Mouse (Mus musculus) v-Abl transformed pro-B cells (cell line): ENCODE results near the gene Secisbp2l.

ENCODE experiments used
- in situ Hi-C, 2 experiments: fragments of 400-800 bp; cut with MboI; formaldehyde crosslinking; loops; one replicate each; pipeline ENCODE4 v1.15.1; 2025; ENCODE audit not compliant: unreplicated experiment in 2 of 2

Gene Secisbp2l

DNA sequence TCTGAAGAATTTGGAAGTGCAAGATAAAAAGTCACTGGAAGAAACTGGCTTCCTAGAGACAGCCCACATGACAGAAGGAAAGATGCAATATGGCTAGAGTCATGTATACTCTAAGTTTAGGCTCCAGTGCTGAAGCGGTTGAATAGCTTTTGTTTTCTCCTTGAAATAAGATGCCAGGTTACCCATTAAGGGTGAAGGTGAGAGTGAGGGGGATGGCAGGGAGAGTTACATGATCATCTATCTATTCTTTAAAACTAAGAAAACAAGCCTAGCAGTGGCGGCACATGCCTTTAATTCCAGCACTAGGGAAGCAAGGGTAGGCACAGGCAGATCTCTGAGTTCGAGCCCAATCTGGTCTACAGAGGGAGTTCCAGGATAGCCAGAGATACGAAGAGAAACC is 2.4 kb upstream of the Secisbp2l start:
- in situ Hi-C loops: no loop called here

DNA sequence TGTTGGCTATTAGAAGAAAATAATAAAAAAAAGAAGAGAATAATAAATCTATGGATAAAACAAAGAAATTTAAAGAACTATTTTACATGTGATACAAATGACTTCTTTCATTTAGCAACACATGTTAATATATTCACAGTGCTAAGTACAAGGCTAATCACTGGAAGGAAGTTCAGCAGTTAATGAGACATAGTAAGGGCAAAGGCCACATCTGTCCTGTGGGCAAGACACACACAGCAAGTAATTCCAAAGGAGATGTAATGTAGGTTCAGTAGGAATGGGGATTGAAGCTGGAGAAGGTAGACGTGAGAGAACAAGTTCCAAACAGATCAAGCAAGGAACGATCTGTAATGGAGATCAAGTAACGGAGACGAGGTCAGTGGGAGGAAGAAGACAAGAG is 1.7 kb upstream of the Secisbp2l start:
- in situ Hi-C loops: loop anchor here in 1 of 2 experiments (5.0 kb wide), 1 partner anchor 83 kb away; no protein-coding TSS in a partner anchor

DNA sequence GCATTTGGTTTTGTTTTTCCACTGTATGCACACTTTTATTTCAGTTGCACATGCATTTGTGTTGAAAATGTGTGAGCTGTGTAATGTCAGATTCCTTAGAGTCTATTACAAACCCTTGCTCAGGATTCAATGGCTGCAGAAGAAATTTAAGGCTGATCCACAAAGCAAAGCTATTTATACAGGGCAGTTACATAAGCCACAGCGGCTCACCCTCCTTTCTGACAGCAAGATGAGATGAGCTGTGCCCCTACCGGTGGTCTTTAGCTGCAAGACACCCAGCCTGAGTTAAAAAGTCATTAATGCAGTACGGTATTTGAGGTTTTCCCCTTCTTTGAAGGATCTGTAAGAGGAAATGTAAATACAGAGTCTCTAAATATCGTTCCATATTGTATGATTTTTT is 1.2 kb upstream of the Secisbp2l start:
- in situ Hi-C loops: loop anchor here in 1 of 2 experiments (5.0 kb wide), 1 partner anchor 83 kb away; no protein-coding TSS in a partner anchor

DNA sequence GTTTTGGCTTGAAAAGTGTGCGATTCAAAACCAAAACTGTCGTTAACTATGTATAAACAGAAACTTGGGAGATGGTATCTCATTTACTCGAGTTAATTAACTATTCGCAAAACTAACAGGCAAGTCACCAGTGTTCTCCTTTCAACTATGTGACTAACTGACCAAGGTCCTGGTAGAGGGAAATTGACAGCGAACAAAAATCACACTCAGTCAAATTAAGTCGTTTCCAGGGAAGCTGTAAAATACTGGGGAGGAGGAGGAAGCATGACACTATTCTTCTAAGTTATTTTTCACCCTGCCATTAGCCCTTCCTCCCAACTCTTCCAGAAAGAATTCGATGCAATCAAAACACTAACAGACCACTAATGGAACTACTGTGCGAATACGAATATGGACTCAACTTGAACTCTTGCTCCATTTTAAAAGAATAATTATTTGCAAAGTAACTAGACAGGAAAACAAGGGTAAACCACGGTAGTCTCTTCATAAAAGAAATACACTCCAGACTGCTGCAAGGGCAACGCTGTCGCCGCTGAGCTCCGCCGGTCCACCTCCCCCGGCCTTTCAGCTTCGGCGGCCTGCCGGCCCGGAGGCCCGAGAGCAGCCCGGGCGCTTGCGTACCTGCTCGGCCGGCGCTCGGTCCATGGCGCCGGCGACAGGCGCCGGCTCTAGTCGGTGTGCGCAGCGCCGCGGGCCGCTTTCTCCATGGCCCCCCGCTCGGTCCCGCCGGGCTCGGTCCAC is 522 bp downstream of the Secisbp2l start:
- in situ Hi-C loops: loop anchor here in 1 of 2 experiments (5.0 kb wide), 1 partner anchor 85 kb away; no protein-coding TSS in a partner anchor

DNA sequence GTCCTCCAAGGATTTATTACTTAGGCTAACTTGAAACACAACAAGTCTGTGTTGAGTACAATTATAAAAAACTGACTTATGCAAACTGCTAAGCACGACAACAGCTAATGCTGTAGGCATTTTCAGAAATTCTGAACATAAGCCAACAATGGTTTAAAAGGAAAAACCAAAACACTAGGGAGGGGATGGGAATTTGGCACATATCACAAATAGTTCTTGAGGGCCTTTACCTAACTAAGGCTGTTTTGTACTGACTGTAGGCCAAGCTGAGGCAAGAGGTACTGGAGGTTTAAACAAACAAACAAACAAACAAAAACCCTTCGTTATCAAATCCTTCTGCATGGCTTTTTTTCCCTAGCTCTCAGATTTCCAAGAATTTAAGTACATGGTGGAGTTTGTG is 1.7 kb downstream of the Secisbp2l start:
- in situ Hi-C loops: loop anchor here in 1 of 2 experiments (5.0 kb wide), 1 partner anchor 86 kb away; no protein-coding TSS in a partner anchor

DNA sequence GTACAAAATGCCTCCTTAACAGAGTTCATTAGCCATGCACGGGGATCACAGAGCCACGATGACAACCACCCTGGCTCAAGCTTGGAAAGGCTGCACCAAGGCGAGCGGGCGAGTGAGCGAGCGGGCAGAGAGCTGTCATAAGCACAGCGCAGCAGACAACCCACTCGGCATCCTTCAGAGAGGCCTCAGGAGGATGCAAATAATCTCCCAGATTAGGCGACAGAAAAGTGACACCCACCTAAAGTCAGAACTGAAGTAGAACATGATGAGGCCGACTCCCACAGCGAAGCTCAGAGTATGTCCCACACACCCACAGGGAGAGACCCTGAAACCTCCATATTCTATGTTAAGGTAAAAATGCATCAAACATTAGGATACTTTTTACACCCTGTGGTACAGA is 4.3 kb downstream of the Secisbp2l start:
- in situ Hi-C loops: no loop called here

DNA sequence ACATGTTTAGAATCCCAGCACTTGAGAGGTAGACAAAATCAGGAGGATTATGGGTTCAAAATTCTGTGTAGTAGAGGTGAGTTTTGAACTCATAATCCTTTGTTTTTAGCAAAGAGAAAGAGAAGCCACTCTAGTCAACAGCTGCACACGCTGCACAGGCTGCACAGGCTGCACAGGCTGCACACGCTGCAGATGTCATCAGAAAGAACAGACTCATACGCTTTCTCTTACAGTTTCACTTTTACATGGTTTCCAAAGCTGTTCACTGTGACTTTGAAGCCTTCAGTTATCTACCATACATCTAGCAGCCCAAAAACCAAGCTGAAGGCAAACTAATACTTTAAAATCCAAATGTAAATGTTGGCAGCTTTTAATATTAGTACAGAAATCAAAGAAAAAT is 5.7 kb downstream of the Secisbp2l start:
- in situ Hi-C loops: no loop called here

DNA sequence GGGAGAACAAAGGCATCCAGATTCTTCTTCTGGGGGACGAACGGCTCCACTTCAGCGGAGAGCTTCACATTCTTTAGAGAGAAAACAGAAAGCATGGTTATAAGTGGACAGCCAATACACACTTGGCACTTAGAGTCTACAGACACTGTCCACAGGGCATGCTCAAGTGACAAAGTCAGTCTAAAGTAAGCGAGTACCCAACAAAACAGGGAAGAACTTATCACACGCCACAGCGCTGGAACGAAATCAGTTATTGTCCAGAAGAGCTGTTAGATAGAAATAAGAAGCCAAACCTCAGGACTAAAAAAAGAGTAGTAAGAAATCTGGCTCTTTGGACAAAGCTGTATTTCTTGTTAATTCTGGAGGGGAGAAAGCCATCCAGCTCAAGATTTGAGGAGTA is 7.0 kb downstream of the Secisbp2l start:
- in situ Hi-C loops: no loop called here

DNA sequence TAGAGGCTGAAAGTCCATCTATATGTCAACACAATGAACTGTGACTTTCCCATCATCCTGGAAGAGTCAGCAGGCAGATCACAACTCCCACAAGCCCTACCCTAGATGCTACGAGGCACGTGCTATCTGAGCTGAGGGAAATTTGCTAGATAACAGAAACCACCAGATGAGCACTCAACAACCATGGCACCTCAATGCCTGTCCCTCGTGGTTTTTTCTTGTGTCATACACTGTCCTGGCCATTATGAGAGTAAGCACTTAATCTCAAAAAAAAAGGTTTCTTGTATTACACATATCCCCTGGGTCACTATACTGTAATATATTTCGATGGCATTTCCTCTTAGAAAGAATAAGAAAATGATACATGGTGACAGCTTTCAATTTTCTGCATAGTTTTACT is 7.8 kb downstream of the Secisbp2l start:
- in situ Hi-C loops: loop anchor here in 1 of 2 experiments (25.0 kb wide), 1 partner anchor 587 kb away; no protein-coding TSS in a partner anchor

DNA sequence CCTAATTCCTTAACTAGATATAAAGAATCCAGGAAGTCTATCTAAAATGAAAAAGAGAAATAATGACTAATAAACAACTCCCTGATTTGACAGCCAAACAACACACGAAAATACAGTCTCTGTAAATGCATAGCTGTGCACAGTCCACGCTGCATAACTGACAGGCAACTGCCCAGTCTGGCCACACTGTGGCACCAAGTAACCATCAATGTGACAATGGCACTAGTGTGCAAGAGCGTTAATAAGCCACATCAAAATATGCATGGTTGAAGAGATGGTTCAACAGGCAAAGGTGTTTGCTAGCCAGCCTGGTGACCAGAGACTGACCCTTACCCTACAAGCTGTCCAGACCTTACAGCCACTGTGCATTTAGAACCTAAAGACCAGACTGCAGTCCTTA is 17.6 kb downstream of the Secisbp2l start:
- in situ Hi-C loops: loop anchor here in 1 of 2 experiments (25.0 kb wide), 1 partner anchor 597 kb away; no protein-coding TSS in a partner anchor

DNA sequence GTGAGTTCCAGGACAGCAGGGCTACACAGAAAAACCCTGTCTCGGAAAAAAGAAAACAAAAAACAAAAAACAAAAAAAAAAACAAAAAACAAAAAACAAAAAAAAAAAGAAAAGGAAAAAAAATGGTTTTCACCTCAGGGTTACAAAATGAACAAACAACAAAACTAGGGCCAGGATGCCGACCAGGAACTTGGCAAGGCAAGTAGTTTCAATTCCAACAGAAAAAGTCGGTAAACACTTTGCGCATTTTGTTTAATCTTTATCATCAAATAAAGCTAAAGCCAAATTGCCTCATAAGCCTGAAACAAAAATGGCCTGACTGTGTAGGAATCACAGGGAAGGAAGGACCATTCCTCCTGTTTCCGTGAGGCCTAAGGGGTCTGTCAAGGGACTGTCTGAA is 18.1 kb downstream of the Secisbp2l start:
- in situ Hi-C loops: loop anchor here (5.0 to 25.0 kb wide), 2 partner anchors 598 kb away; no protein-coding TSS in a partner anchor

DNA sequence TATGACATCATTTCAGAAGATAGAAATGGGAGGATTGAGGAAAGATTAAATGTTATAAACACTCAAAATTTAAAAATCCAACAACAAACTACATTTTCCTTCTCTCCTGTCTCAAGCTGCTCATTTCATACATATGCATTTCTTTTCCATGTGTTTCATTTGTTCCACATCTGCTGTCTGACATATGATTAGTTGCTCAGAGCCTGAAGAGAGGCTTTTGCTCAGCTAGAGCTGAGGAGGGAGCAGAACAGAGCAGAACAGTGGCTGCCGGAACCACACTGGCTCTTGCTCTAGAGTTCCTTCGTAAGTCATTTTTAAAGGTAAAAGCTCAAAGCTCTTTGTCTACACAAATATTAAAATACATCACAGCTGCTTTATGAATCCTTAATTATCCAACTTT is 33.3 kb downstream of the Secisbp2l start:
- in situ Hi-C loops: no loop called here

DNA sequence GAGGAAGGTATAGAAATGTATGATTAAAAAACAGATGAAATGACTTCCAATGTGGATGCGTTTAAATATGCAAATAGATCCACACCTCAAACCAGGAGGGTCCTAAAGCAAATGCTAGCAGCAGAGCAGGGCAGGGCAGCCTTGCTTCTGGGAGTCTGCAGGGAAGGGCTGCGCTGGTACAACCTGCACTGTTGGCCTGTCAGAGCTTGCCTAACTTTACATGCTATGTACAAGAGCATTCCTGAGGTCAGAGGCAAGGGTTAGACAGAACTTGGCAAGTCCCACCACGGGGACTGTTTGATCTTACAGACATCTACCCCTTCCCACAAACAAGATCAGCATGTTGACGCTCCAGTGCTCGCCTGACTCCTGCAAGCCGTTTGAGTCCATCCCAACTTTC is 43.3 kb downstream of the Secisbp2l start:
- in situ Hi-C loops: no loop called here

DNA sequence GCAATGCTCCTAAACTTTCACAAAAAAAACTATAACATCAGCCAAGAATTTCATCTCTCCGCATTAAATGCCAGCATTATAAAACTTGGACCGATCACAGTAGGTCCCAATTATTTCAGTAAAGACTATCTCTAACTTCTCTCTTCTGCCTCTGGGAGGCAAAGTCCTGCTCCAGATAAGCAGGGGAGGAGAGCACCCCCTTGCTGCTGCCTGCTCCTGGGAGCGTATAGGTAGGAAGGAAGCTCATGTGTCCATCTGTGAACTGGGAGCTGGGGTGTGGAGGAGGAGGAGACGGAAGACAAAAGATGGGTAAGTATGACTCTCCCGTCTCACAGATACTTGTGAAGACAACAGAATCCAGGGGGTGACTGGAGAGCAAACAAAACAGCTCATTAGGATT is 44.0 kb downstream of the Secisbp2l start:
- in situ Hi-C loops: no loop called here

DNA sequence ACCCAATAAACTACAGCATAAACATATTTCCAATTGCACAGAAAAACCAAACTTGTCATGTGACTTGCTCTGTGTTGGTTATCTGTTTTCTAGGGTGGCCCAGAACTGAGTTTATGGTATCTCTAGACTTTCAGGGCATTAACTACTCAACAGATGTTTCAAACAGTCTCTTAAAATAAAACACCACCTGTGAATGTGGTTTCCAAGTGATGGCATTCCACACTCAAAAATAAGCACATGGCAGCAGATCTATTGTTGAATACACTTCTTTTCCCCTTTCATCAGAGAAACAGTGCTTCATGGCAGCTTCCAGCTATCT is 46.7 kb downstream of the Secisbp2l start:
- in situ Hi-C loops: no loop called here

DNA sequence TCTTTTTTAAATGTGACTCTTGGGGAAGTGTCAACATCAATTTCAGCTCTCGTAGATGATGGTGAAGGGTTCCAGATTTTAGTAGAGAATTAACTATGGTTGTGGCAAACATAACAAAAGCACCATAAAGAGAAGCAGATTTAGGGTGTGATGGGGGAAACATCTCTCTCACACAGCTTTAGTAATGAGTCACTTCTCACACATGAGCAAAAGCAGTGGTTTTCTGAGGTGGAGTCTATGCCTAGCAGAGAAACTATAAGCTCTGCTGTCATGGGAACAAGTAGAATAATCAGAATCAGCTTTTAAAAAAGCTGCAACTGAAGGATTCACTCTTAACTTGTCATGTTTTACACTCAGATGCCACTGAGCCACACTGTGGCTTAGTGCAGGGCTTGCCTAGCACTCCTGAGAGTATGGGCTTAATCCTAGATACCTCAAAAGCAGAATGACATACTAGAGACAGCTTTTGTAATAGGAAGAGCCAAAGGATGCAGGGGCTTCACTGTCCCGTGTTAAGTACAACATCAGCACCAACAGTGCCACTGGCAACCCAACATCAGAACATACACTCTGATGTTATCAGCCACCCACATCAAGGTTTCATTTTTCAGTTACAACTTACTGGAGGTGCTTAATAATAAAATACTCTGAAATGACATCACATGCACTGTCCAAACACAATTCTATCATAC is 47.2 kb downstream of the Secisbp2l start:
- in situ Hi-C loops: no loop called here

DNA sequence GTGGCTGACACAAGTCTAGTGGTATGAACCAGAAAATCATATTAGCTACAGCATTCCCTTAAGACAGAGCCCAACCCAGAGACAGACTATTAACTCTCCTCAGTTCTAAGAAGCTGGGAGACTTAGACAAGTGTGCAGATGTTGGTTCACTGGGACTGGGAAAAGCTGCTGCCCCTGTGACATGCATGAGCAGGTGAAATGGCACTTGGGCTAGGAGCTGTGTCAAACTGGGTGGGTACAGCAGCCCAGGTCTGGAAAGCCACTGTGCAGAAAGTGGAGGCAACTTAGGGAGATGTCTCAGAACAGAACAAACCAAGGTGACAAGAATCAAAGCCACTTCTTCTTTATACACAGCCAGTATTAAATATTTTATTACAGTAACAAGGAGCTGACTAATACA is 47.9 kb downstream of the Secisbp2l start:
- in situ Hi-C loops: no loop called here

DNA sequence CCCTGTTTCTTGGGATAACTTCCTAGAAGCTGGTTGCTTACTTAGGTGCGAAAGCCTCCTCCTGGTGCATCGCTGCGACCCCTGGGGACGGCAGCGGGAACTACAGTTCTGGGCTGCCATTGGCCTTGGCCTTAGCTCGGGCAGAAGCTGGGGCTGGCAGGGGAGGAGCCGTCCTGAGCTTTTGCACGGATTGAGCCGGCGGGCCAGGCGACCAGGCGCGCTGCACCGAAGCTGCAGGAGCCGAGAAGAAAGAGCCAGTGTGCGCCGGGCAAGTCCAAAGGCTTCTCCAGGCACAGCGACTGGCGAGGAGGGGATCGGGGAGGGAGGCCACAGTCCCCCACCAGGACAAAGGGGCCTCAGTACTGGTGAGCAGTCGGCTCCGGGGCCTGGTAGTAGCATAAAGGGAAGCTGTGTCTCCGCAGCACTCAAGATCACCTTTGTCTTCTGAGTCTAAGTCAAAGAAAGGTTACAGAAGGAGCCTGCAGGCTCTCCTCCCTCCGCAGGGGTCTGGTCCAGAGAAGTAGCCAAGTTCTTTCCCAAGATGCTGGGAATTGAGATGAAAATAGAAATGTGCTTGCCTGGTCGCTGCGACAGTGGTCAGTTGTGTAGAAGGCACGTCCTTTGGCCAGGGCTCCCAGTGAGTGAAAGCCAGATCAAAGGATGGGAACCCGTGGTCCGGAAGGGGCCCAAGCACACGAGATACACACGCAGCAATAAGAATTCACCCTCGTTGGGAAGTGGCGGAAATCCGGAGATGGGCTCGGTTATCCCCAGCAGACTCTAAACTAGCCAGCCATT is 50.7 kb downstream of the Secisbp2l start:
- in situ Hi-C loops: no loop called here

DNA sequence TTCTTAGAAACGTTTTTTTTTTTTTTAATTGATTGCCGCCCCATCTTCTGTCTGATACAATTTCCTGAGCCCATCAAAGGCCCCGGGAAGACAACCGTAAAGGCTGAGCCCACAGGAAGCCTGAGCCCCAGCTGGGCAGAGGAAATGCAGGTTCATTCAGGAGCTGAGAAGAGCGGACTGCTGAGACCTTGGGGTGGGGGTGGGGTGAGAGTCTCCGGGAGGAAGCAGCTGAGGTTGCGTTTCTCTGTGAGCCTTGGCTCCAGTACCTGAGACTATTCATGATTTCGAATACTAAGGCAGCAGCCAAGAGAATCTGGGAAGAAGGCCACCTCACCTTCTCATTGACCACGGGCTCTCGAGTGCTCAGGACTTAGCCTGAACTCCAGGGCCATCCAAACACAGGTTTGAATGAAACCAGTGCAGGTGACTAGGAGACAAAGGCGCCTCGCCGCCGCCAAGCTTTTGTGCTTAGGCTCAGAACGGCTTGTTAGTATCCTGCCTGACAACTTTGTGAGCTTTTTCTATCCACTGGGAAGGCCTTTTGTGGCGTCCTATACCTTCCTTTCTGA is 58.0 kb downstream of the Secisbp2l start:
- in situ Hi-C loops: loop anchor here (5.0 kb wide), 2 partner anchors 47 to 62 kb away; no protein-coding TSS in a partner anchor

DNA sequence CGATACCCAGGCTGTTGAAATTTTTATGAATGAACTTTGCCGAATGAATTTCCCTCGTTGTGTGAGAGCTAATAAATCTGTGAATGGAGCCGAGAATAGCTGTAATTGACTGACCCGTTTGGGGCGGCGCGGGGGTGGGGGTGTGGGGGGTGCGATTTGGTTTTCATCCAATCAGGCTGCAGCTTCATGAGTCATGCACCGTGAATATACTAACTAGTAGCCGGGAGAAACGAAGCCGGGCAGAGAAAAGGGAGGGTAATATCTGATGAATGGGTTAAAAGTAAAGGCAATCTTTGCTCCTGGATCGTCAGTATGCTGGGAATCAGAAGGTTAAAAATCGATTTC is 58.6 kb downstream of the Secisbp2l start, which contains the start of gene Shc4:
Gene Shc4 (minus strand): TSS at position 63 of the 345 bp plus-strand sequence.
- in situ Hi-C loops: loop anchor here in 1 of 2 experiments (5.0 kb wide), 1 partner anchor 47 kb away; no protein-coding TSS in a partner anchor
